Mouse (Mus musculus): Measurements from ENCODE around the gene Gmfb. TPM values are rescaled to one million over a fixed set of nuclear protein-coding genes. Genes with fewer than 3 reads are reported as not detected.
A peak's percentile ranks its signal among the peaks of the same experiment; 100 is the strongest.

Gmfb gene
- polyA plus RNA-seq, 1 experiment = 114 TPM

- Histone ChIP-seq H3K4me3 (ENCODE audit: low read depth, low read length) (no peak overlapping the region), H3K9me3 (replicated peaks; ENCODE audit: control insufficient read depth, insufficient read depth, low read length, poor library complexity, severe bottlenecking) (no peaks in the 10 kb centered on the region), H3K27me3 (ENCODE audit: control insufficient read depth, insufficient read depth, low read length, poor library complexity, severe bottlenecking) (no peaks in the 10 kb centered on the region), H3K9ac (ENCODE audit: low read depth, poor library complexity, severe bottlenecking) (no peak overlapping the region), H3K27ac (ENCODE audit: insufficient read depth, low read length) (no peak overlapping the region), H3K4me1 (ENCODE audit: control insufficient read depth, insufficient read depth, low read length) (peaks cover 2% of the 10 kb centered on the region), H3K36me3 (ENCODE audit: control insufficient read depth, insufficient read depth, low read length, poor library complexity, severe bottlenecking) (no peaks in the 10 kb centered on the region)
- TF ChIP-seq CTCF (IDR thresholded peaks at IDR 0.05; ENCODE audit: low read depth, low read length) (no peak), POLR2A (IDR thresholded peaks at IDR 0.05; ENCODE audit: insufficient read depth, low read length) (no peak), EP300 (IDR thresholded peaks at IDR 0.05; ENCODE audit: insufficient read depth, low read depth, low read length) (no peak)
Observed at GRCm38 (mm10) chr14:46790723-46791122, 31.3 kb downstream of the Gmfb start.

GRCm38 (mm10) chr14:46790303-46790702 is 31.7 kb downstream of the Gmfb start:
- Histone ChIP-seq H3K4me3 (ENCODE audit: low read depth, low read length) (no peak overlapping the region), H3K9ac (ENCODE audit: low read depth, poor library complexity, severe bottlenecking) (no peak overlapping the region), H3K27me3 (ENCODE audit: control insufficient read depth, insufficient read depth, low read length, poor library complexity, severe bottlenecking) (no peaks in the 10 kb centered on the region), H3K27ac (ENCODE audit: insufficient read depth, low read length) (no peak overlapping the region), H3K9me3 (replicated peaks; ENCODE audit: control insufficient read depth, insufficient read depth, low read length, poor library complexity, severe bottlenecking) (no peaks in the 10 kb centered on the region), H3K36me3 (ENCODE audit: control insufficient read depth, insufficient read depth, low read length, poor library complexity, severe bottlenecking) (no peaks in the 10 kb centered on the region), H3K4me1 (ENCODE audit: control insufficient read depth, insufficient read depth, low read length) (peaks cover 2% of the 10 kb centered on the region)
- TF ChIP-seq CTCF (IDR thresholded peaks at IDR 0.05; ENCODE audit: low read depth, low read length) (no peak), EP300 (IDR thresholded peaks at IDR 0.05; ENCODE audit: insufficient read depth, low read depth, low read length) (no peak), POLR2A (IDR thresholded peaks at IDR 0.05; ENCODE audit: insufficient read depth, low read length) (no peak)

- H3K4me3 ChIP-seq (ENCODE audit: low read depth, low read length) = no peak overlapping the region
- H3K27me3 ChIP-seq (ENCODE audit: control insufficient read depth, insufficient read depth, low read length, poor library complexity, severe bottlenecking) = no peaks in the 10 kb centered on the region
- TF ChIP-seq EP300 (IDR thresholded peaks at IDR 0.05; ENCODE audit: insufficient read depth, low read depth, low read length) = no peak
- TF ChIP-seq POLR2A (IDR thresholded peaks at IDR 0.05; ENCODE audit: insufficient read depth, low read length) = no peak
- TF ChIP-seq CTCF (IDR thresholded peaks at IDR 0.05; ENCODE audit: low read depth, low read length) = no peak
- H3K9ac ChIP-seq (ENCODE audit: low read depth, poor library complexity, severe bottlenecking) = peak overlapping the region; percentile 60; the same call in 1 of the 2 replicates
- peaks cover 5% of the 10 kb centered on the region; the same call in 1 of the 2 replicates for H3K36me3 ChIP-seq (ENCODE audit: control insufficient read depth, insufficient read depth, low read length, poor library complexity, severe bottlenecking)
- H3K4me1 ChIP-seq (ENCODE audit: control insufficient read depth, insufficient read depth, low read length) = peaks cover 2% of the 10 kb centered on the region
- H3K9me3 ChIP-seq (replicated peaks; ENCODE audit: control insufficient read depth, insufficient read depth, low read length, poor library complexity, severe bottlenecking) = no peaks in the 10 kb centered on the region
- no peak overlapping the region for H3K27ac ChIP-seq (ENCODE audit: insufficient read depth, low read length)
Observed at GRCm38 (mm10) chr14:46788505-46788901, 33.5 kb downstream of the Gmfb start.

- no peak for TF ChIP-seq EP300 (IDR thresholded peaks at IDR 0.05; ENCODE audit: insufficient read depth, low read depth, low read length)
- no peak for TF ChIP-seq POLR2A (IDR thresholded peaks at IDR 0.05; ENCODE audit: insufficient read depth, low read length)
- peak; percentile 62 for TF ChIP-seq CTCF (IDR thresholded peaks at IDR 0.05; ENCODE audit: low read depth, low read length)
- H3K27me3 ChIP-seq (ENCODE audit: control insufficient read depth, insufficient read depth, low read length, poor library complexity, severe bottlenecking) = no peaks in the 10 kb centered on the region
- peak within 1 kb of the TSS; percentile 95 for H3K4me3 ChIP-seq (ENCODE audit: low read depth, low read length)
- peak within 1 kb of the TSS; percentile 46 for H3K27ac ChIP-seq (ENCODE audit: insufficient read depth, low read length)
- no peaks in the 10 kb centered on the region for H3K9me3 ChIP-seq (replicated peaks; ENCODE audit: control insufficient read depth, insufficient read depth, low read length, poor library complexity, severe bottlenecking)
- peaks cover 2% of the 10 kb centered on the region for H3K4me1 ChIP-seq (ENCODE audit: control insufficient read depth, insufficient read depth, low read length)
- H3K9ac ChIP-seq (ENCODE audit: low read depth, poor library complexity, severe bottlenecking) = peak within 1 kb of the TSS; percentile 98
- peaks cover 5% of the 10 kb centered on the region; the same call in 1 of the 2 replicates for H3K36me3 ChIP-seq (ENCODE audit: control insufficient read depth, insufficient read depth, low read length, poor library complexity, severe bottlenecking)
Observed at GRCm38 (mm10) chr14:46787787-46788504, 34.1 kb downstream of the Gmfb start, which contains the start of gene Cnih1. Cnih1 (minus strand) TSS chr14:46788411.

GRCm38 (mm10) chr14:46787454-46787786 is 34.6 kb downstream of the Gmfb start:
- Histone ChIP-seq H3K4me3 (ENCODE audit: low read depth, low read length) (peak overlapping the region; percentile 95), H3K9ac (ENCODE audit: low read depth, poor library complexity, severe bottlenecking) (peak overlapping the region; percentile 98), H3K9me3 (replicated peaks; ENCODE audit: control insufficient read depth, insufficient read depth, low read length, poor library complexity, severe bottlenecking) (no peaks in the 10 kb centered on the region), H3K27me3 (ENCODE audit: control insufficient read depth, insufficient read depth, low read length, poor library complexity, severe bottlenecking) (no peaks in the 10 kb centered on the region), H3K36me3 (ENCODE audit: control insufficient read depth, insufficient read depth, low read length, poor library complexity, severe bottlenecking) (peaks cover 5% of the 10 kb centered on the region; the same call in 1 of the 2 replicates), H3K27ac (ENCODE audit: insufficient read depth, low read length) (peak overlapping the region; percentile 15; the same call in 1 of the 2 replicates), H3K4me1 (ENCODE audit: control insufficient read depth, insufficient read depth, low read length) (peaks cover 2% of the 10 kb centered on the region)
- no peak for TF ChIP-seq POLR2A (IDR thresholded peaks at IDR 0.05; ENCODE audit: insufficient read depth, low read length)
- no peak for TF ChIP-seq CTCF (IDR thresholded peaks at IDR 0.05; ENCODE audit: low read depth, low read length)
- no peak for TF ChIP-seq EP300 (IDR thresholded peaks at IDR 0.05; ENCODE audit: insufficient read depth, low read depth, low read length)

- Histone ChIP-seq H3K27me3 (ENCODE audit: control insufficient read depth, insufficient read depth, low read length, poor library complexity, severe bottlenecking) (no peaks in the 10 kb centered on the region), H3K9me3 (replicated peaks; ENCODE audit: control insufficient read depth, insufficient read depth, low read length, poor library complexity, severe bottlenecking) (no peaks in the 10 kb centered on the region), H3K27ac (ENCODE audit: insufficient read depth, low read length) (no peak overlapping the region), H3K4me1 (ENCODE audit: control insufficient read depth, insufficient read depth, low read length) (peaks cover 2% of the 10 kb centered on the region), H3K4me3 (ENCODE audit: low read depth, low read length) (no peak overlapping the region), H3K36me3 (ENCODE audit: control insufficient read depth, insufficient read depth, low read length, poor library complexity, severe bottlenecking) (peaks cover 5% of the 10 kb centered on the region), H3K9ac (ENCODE audit: low read depth, poor library complexity, severe bottlenecking) (no peak overlapping the region)
- TF ChIP-seq POLR2A (IDR thresholded peaks at IDR 0.05; ENCODE audit: insufficient read depth, low read length) = no peak
- TF ChIP-seq CTCF (IDR thresholded peaks at IDR 0.05; ENCODE audit: low read depth, low read length) = no peak
- TF ChIP-seq EP300 (IDR thresholded peaks at IDR 0.05; ENCODE audit: insufficient read depth, low read depth, low read length) = no peak
Observed at GRCm38 (mm10) chr14:46785247-46785646, 36.8 kb downstream of the Gmfb start.

Data from ES-Bruce4 (cell line).